ENCODE assay signal across 8 mouse cellular contexts in genomic region chr7:3694076-3694948, GRCm38 (mm10). TPM values are rescaled to one million over a fixed set of nuclear protein-coding genes. Genes with fewer than 3 reads are reported as not detected.
DNase-seq lines count a peak whose midpoint lies in the region; ATAC-seq and TF ChIP-seq lines count a peak whose summit lies in the region.

No protein-coding gene starts in this region.

- peak; percentile 45 for ATAC-seq in hindbrain, postnatal 0 days
- ATAC-seq in erythroid progenitor cell, adult 5-6 weeks (replicated peaks; ENCODE audit: low FRiP score, poor library complexity, severe bottlenecking), result no peak

- peak overlapping the region; percentile 94 for H3K27ac ChIP-seq in hindbrain, postnatal 0 days
- H3K27ac ChIP-seq in midbrain, embryonic 10.5 days (replicated peaks), result peak overlapping the region; percentile 92

- no peaks in the 10 kb centered on the region for H3K27me3 ChIP-seq in hindbrain, postnatal 0 days (ENCODE audit: insufficient read depth, low read length)
- no peaks in the 10 kb centered on the region for H3K27me3 ChIP-seq in midbrain, embryonic 10.5 days (ENCODE audit: low read depth, poor library complexity, severe bottlenecking)

- H3K4me3 ChIP-seq in hindbrain, postnatal 0 days (ENCODE audit: low read length), result peak overlapping the region; percentile 89
- peak overlapping the region; percentile 83 for H3K4me3 ChIP-seq in midbrain, embryonic 10.5 days

- peaks cover 23% of the 10 kb centered on the region for H3K36me3 ChIP-seq in hindbrain, postnatal 0 days (ENCODE audit: insufficient read depth, low read length)
- H3K36me3 ChIP-seq in midbrain, embryonic 10.5 days, result peaks cover 48% of the 10 kb centered on the region

- peaks cover 8% of the 10 kb centered on the region; the same call in 1 of the 2 replicates for H3K4me1 ChIP-seq in hindbrain, postnatal 0 days (ENCODE audit: insufficient read depth, low read length)
- H3K4me1 ChIP-seq in midbrain, embryonic 10.5 days, result peaks cover 25% of the 10 kb centered on the region

- no peaks in the 10 kb centered on the region for H3K9me3 ChIP-seq in hindbrain, postnatal 0 days (ENCODE audit: low read length)
- no peaks in the 10 kb centered on the region for H3K9me3 ChIP-seq in midbrain, embryonic 10.5 days (replicated peaks)

- no peak for TF ChIP-seq CTCF in hindbrain, postnatal 0 days (IDR thresholded peaks at IDR 0.05; ENCODE audit: low read depth)

- peak overlapping the region; percentile 71 for H3K9ac ChIP-seq in hindbrain, postnatal 0 days (replicated peaks; ENCODE audit: low read length)

- peak; percentile 90 for DNase-seq in adipocyte (ENCODE audit: low spot score)
- peak; percentile 74 for DNase-seq in cerebellum, postnatal 10 days
- DNase-seq in gastrocnemius, postnatal 10 days, result peak; percentile 60
- peak; percentile 85 for DNase-seq in hindbrain, postnatal 0 days (ENCODE audit: low spot score)
- peak; percentile 70 for DNase-seq in left cerebral cortex, postnatal 4 days
- peak; percentile 77 for DNase-seq in midbrain, embryonic 10.5 days (ENCODE audit: low spot score)
- peak; percentile 43 for DNase-seq in right cerebral cortex, postnatal 25 days

- WGBS in hindbrain, postnatal 0 days, result under 1% methylated on average over 49 of the region's 55 CpGs
- WGBS in midbrain, embryonic 10.5 days, result under 1% methylated on average over 48 of the region's 55 CpGs

- peak overlapping the region; percentile 73 for H3K4me2 ChIP-seq in hindbrain, postnatal 0 days (ENCODE audit: low read depth, low read length)

- intact Hi-C loops in left cerebral cortex, postnatal 4 days (cut with DNase I), result loop anchor here (10.0 kb wide), 1 partner anchor 450 kb away; no protein-coding TSS in a partner anchor

RNA-seq across cellular contexts. Expression of gene Mboat7, which starts 1.0 kb away (rescaled TPM):
- total RNA-seq in gastrocnemius, postnatal 10 days (2021), result 10 to 100 TPM; 13.6 to 21.6 TPM
- 212 and 229 TPM in 2 replicates for total RNA-seq in hindbrain, postnatal 0 days (2014; rRNA removed)
- polyA plus RNA-seq in hindbrain, postnatal 0 days (2015; fragmentation: Nextera tagmentation; extraction: Ambion mirVana), result 117 and 119 TPM in 2 replicates
- total RNA-seq in left cerebral cortex, postnatal 4 days (2021), result 100 to 1,000 TPM; 132 to 147 TPM
- 30.6 and 32.5 TPM in 2 replicates for polyA plus RNA-seq in midbrain, embryonic 10.5 days (2016; fragmentation: Nextera tagmentation; extraction: Ambion mirVana)
- 17.7 and 29.3 TPM in 2 replicates for total RNA-seq in erythroid progenitor cell, adult 5-6 weeks (2015; ENCODE audit: low replicate concordance)
- 1.0 and 6.4 TPM in 2 replicates for total RNA-seq in erythroid progenitor cell, adult 5-6 weeks (2017; ENCODE audit: low replicate concordance)

RNA-seq across cellular contexts. Expression of gene Tsen34, which starts 1.6 kb away (rescaled TPM):
- total RNA-seq in gastrocnemius, postnatal 10 days (2021), result 10 to 100 TPM; 55.7 to 57.4 TPM
- 408 and 417 TPM in 2 replicates for total RNA-seq in hindbrain, postnatal 0 days (2014; rRNA removed)
- polyA plus RNA-seq in hindbrain, postnatal 0 days (2015; fragmentation: Nextera tagmentation; extraction: Ambion mirVana), result 254 and 255 TPM in 2 replicates
- 100 to 1,000 TPM; 125 to 129 TPM for total RNA-seq in left cerebral cortex, postnatal 4 days (2021)
- polyA plus RNA-seq in midbrain, embryonic 10.5 days (2016; fragmentation: Nextera tagmentation; extraction: Ambion mirVana), result 251 and 266 TPM in 2 replicates
- total RNA-seq in erythroid progenitor cell, adult 5-6 weeks (2015; ENCODE audit: low replicate concordance), result 1.7 TPM in 1 of 2 replicates, not detected in the other
- total RNA-seq in erythroid progenitor cell, adult 5-6 weeks (2017; ENCODE audit: low replicate concordance), result 3.0 and 3.1 TPM in 2 replicates

RNA-seq across cellular contexts. Expression of gene Rps9, which starts 9.5 kb away (rescaled TPM):
- 100 to 1,000 TPM; 742 to 768 TPM for total RNA-seq in gastrocnemius, postnatal 10 days (2021)
- total RNA-seq in hindbrain, postnatal 0 days (2014; rRNA removed), result 545 and 569 TPM in 2 replicates
- 743 and 752 TPM in 2 replicates for polyA plus RNA-seq in hindbrain, postnatal 0 days (2015; fragmentation: Nextera tagmentation; extraction: Ambion mirVana)
- 100 to 1,000 TPM; 693 to 718 TPM for total RNA-seq in left cerebral cortex, postnatal 4 days (2021)
- 1,174 and 1,339 TPM in 2 replicates for polyA plus RNA-seq in midbrain, embryonic 10.5 days (2016; fragmentation: Nextera tagmentation; extraction: Ambion mirVana)
- total RNA-seq in erythroid progenitor cell, adult 5-6 weeks (2015; ENCODE audit: low replicate concordance), result 482 and 547 TPM in 2 replicates
- total RNA-seq in erythroid progenitor cell, adult 5-6 weeks (2017; ENCODE audit: low replicate concordance), result 300 and 652 TPM in 2 replicates

RNA-seq across cellular contexts. Expression of gene Tmc4, which starts 17.0 kb away (rescaled TPM):
- 1 to 10 TPM in 1 of 2 experiments, under 1 TPM in 1; 0.99 to 1.1 TPM for total RNA-seq in gastrocnemius, postnatal 10 days (2021)
- total RNA-seq in hindbrain, postnatal 0 days (2014; rRNA removed), result 3.5 and 4.2 TPM in 2 replicates
- polyA plus RNA-seq in hindbrain, postnatal 0 days (2015; fragmentation: Nextera tagmentation; extraction: Ambion mirVana), result 3.5 and 4.4 TPM in 2 replicates
- 1 to 10 TPM; 7.5 to 8.3 TPM for total RNA-seq in left cerebral cortex, postnatal 4 days (2021)
- 3.1 TPM in 2 replicates for polyA plus RNA-seq in midbrain, embryonic 10.5 days (2016; fragmentation: Nextera tagmentation; extraction: Ambion mirVana)
- total RNA-seq in erythroid progenitor cell, adult 5-6 weeks (2015; ENCODE audit: low replicate concordance), result 6.7 TPM in 1 of 2 replicates, not detected in the other
- total RNA-seq in erythroid progenitor cell, adult 5-6 weeks (2017; ENCODE audit: low replicate concordance), result 0.77 TPM in 1 of 2 replicates, not detected in the other

RNA-seq across cellular contexts. Expression of gene Pirb, which starts 25.9 kb away (rescaled TPM):
- 1 to 10 TPM in 1 of 2 experiments, under 1 TPM in 1; 0.78 to 1.6 TPM for total RNA-seq in gastrocnemius, postnatal 10 days (2021)
- total RNA-seq in hindbrain, postnatal 0 days (2014; rRNA removed), result 0.37 TPM in 1 of 2 replicates, not detected in the other
- 0.39 and 0.47 TPM in 2 replicates for polyA plus RNA-seq in hindbrain, postnatal 0 days (2015; fragmentation: Nextera tagmentation; extraction: Ambion mirVana)
- under 1 TPM; 0.22 to 0.34 TPM for total RNA-seq in left cerebral cortex, postnatal 4 days (2021)
- polyA plus RNA-seq in midbrain, embryonic 10.5 days (2016; fragmentation: Nextera tagmentation; extraction: Ambion mirVana), result 0.12 and 0.25 TPM in 2 replicates
- total RNA-seq in erythroid progenitor cell, adult 5-6 weeks (2015; ENCODE audit: low replicate concordance), result 27.7 and 27.8 TPM in 2 replicates
- 4.8 and 6.4 TPM in 2 replicates for total RNA-seq in erythroid progenitor cell, adult 5-6 weeks (2017; ENCODE audit: low replicate concordance)

Comparison
In these comparisons a context has a peak if more than half of its experiments do, and no peak if none do; other contexts are left out.
1. RNA of gene Tsen34, which starts 1.6 kb away (total RNA-seq): 408 to 417 TPM in hindbrain, postnatal 0 days, 125 to 129 TPM in left cerebral cortex, postnatal 4 days and 55.7 to 57.4 TPM in gastrocnemius, postnatal 10 days; 1.7 to 3.1 TPM in erythroid progenitor cell, adult 5-6 weeks; every median in the first group is over 10 times any median in the second.
2. Peak in every context shown above with its lines, with median percentiles within 50 percentile points of each other: DNase-seq.